Mouse (Mus musculus) ovary, postnatal 36 days (tissue): ENCODE data around the gene Hist1h4f.
A peak's percentile ranks its signal among the peaks of the same experiment; 100 is the strongest.

Experiments used
- DNase-seq: peaks from one replicate; pipeline ENCODE4 v3.0.0; 2022; ENCODE audit warnings: low spot score, mixed read lengths

The Hist1h4f gene

DNA sequence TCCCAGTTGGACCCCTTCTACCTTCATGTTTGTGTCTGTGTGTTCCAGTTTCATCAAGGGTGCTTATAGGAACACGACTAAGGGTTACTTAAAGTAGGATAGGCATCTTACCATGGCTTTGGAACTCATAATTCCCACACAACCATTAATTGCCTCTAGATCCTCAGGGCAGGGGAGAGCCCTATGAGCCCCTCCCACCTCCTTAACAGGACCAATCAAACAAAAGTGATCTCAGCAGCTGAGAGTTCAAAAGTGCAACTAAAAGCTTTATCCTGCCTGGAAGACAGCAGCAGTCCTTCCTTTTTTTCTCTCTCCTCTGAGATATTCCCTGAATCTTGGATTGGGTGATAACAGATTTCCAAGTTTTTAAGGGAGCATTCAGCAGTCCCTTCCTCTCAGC, 41.3 kb downstream of the Hist1h4f start:
- DNase-seq, result no peak

DNA sequence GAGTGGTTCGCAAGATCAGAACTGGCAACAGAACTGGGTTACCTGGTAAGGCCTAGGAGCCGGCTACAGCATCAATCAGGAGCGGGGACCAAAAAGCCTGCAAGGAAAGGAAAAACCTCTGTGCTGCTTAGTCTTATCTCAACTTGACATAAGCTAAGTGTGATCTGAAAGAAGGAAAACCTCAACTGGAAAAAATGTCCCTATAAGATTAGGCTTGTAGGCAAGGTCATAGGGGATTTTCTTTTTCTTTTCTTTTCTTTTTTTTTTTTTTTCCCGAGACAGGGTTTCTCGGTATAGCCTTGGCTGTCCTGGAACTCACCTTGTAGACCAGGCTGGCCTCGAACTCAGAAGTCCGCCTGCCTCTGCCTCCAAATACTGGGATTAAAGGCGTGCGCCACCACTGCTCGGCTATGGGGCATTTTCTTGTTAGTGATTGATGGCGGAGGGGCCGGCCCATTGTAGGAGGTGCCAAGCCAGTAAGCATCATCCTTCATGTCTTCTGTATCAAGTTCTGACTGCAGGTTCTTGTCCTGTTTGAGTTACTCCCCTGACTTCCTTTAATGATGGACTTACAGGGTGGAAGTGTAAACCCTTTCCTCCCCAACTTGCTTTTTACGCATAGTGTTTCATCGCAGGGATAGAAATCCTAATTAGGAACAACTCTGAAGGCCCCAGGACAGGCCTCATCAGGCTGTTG, 44.5 kb downstream of the Hist1h4f start:
- DNase-seq, result no peak

DNA sequence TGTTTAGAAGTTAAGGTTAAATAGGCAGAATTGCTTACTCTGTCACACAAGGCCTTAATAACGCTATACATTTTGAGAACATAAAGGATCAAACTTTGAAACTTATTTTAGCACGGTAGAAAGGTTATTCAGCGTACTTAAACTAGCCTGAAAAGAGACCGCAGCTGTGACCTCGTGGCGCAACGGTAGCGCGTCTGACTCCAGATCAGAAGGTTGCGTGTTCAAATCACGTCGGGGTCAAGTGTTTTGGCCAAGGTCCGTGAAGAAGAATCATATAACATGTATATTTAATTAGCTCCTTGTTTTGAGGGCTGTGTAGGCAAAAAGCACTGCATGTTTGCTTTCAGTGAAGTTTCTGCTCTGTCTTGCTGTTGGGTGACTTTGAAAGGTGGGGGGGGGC, 45.1 kb downstream of the Hist1h4f start:
- peak; percentile 15 for DNase-seq

DNA sequence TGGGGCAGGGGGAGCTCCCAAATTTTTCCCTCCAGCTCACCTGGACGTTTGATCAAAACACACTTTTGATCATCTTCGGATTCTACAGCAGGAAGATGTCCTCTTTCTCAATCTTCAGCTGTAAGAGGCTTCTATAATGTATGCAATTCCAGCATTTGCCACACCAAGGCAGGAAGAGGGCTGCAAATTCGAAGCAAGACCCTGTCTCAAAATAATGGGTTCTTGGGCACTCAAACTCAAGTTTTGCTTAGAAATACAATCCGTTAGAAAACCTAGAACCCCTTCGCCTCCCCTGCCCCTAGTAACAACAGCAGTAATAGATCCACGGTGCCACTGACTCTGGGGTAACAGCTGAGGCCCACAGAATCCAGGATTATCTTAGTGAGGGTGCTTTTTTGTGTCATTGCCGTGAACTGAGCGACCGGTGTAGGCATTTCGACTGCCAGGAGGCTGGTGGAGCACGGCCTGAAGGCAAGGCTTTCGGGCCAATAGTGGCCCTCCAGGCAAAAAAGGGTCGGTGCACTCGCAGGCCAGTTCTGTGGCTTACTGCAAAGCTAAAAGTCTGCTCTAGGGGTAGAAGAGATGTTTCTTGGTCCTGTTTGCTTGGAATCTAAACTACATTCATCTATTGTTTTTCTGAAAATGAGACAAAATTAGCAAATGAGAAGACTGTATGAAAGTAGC, 45.6 kb downstream of the Hist1h4f start:
- no peak for DNase-seq

DNA sequence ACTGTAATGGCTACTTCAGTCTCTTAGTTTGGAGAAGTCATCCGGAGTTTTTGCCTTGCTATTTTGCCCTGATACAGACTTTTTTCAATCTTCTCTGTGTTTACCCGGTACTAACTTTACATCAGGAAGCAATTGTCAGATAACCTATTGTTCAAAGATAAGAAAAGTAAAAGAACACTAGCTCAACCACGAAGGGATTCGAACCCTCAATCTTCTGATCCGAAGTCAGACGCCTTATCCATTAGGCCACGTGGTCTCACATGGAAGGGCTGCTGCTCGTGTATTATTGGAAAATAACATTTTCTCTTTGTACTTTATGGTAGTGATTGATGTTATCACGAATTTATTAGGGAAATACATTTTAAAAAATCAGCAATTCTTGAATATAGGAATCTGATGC, 47.7 kb downstream of the Hist1h4f start:
- no peak for DNase-seq

DNA sequence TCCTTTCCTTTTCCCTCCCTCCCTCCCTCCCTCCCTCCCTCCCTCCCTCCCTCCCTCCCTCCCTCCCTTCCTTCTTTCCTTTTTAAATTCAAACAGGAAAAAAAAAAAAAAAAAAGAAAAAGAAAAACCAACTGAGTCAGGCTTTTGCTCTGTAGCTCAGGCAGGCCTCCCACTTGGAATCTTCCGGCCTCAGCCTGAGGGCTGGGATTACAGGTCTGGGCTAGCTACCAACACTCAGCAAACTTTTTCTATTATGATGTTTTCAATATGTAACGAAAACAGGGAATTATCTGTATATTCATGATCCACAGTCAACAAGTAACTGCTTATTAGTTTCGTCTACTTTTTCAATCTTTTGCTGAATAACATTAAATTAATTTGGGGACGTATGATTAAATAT, 48.5 kb downstream of the Hist1h4f start:
- DNase-seq, result no peak

DNA sequence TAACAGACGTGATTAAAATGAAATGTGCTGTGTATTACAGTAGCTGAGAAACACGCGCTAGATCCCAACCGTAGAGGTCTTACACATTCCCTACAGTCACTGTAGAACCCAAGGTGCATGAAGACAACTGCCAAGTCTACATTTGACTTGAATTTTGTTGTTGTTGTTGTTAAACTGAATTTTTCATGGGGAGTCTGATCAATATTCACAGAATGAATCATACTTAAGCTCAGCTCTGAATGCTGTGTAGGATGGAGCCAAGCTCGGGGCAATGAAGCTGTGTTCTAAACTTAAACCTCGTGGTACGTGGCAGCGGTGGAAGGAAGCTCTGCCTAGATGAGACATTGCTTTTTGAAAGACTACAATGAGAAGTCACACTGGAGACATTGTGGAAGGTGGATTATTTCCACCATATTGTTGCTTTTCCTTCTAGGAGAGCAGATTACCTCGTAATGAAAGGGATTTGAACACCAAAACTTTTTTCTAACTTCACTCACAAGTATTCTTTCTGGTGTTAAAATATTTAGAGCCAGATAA, 49.3 kb downstream of the Hist1h4f start:
- DNase-seq, result no peak

DNA sequence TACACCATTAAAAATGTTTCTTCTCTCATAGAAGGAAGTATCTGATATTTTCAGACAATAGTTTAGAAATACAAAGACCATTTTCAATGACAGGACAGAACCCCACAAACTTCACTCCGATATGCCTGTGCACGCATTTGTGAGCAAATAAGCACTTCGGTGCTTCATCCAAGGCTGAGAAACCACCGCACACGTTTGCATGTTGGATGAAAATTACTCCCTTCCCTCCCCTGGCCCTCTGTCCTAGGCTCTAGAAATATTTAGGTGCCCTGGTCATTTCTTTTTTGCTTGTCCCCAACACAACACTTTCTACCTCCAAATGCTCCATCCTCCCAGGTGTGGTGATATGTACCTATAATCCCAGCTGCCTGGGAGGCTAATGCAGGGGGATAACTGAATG, 49.9 kb downstream of the Hist1h4f start:
- DNase-seq, result no peak
